ENCODE assay signal across 8 mouse cellular contexts in genomic region chr14:59440558-59441471, GRCm38 (mm10). TPM values are rescaled to one million over a fixed set of nuclear protein-coding genes. Genes with fewer than 3 reads are reported as not detected.
DNase-seq lines count a peak whose midpoint lies in the region; ATAC-seq and TF ChIP-seq lines count a peak whose summit lies in the region.

TSS of gene Setdb2 (minus strand) at chr14:59440884.
TSS of gene Cab39l (plus strand) at chr14:59440972.

- H3K4me2 ChIP-seq in forebrain, postnatal 0 days (ENCODE audit: low read depth), result peak within 1 kb of the TSS; percentile 77
- H3K4me2 ChIP-seq in lung, embryonic 16.5 days (ENCODE audit: low read depth, low read length), result peak within 1 kb of the TSS; percentile 80

- DNase-seq in MEL (ENCODE audit: low read depth, low spot score), result peak; percentile 96
- peak; percentile 93 to 94 for DNase-seq in cerebellum, adult 2 months
- peak; percentile 94 for DNase-seq in forebrain, postnatal 0 days
- DNase-seq in layer of hippocampus, adult 9-10 months (ENCODE audit: low spot score), result peak; percentile 87
- peak; percentile 82 for DNase-seq in ovary, postnatal 10 days (ENCODE audit: low spot score)
- DNase-seq in thymus, postnatal 10 days (ENCODE audit: low spot score in 2 of 2), result peak; percentile 94 to 95

- H3K9me3 ChIP-seq in MEL (replicated peaks; ENCODE audit: insufficient read depth, low read length), result no peaks in the 10 kb centered on the region
- H3K9me3 ChIP-seq in forebrain, postnatal 0 days (ENCODE audit: low read length), result no peaks in the 10 kb centered on the region
- H3K9me3 ChIP-seq in lung, embryonic 16.5 days (ENCODE audit: control insufficient read depth, low read length), result no peaks in the 10 kb centered on the region

- peak within 1 kb of the TSS; percentile 94 for H3K9ac ChIP-seq in MEL (ENCODE audit: control insufficient read depth, low read depth, low read length, poor library complexity, severe bottlenecking)
- peak within 1 kb of the TSS; percentile 66 for H3K9ac ChIP-seq in forebrain, postnatal 0 days
- H3K9ac ChIP-seq in lung, embryonic 16.5 days (ENCODE audit: low read length), result peak within 1 kb of the TSS; percentile 91

- peak within 1 kb of the TSS; percentile 89 for H3K27ac ChIP-seq in MEL (ENCODE audit: control insufficient read depth, low read depth, low read length)
- peak within 1 kb of the TSS; percentile 6 for H3K27ac ChIP-seq in cerebellum, adult 2 months (ENCODE audit: insufficient read depth, low read length)
- H3K27ac ChIP-seq in forebrain, postnatal 0 days (ENCODE audit: low read depth, low read length), result peak within 1 kb of the TSS; percentile 54
- H3K27ac ChIP-seq in lung, embryonic 16.5 days (ENCODE audit: low read length), result peak within 1 kb of the TSS; percentile 84

- H3K79me2 ChIP-seq in MEL (ENCODE audit: control insufficient read depth, insufficient read depth, low read length, poor library complexity), result peaks cover 26% of the 10 kb centered on the region

- peak; percentile 100 for ATAC-seq in forebrain, postnatal 0 days
- peak; percentile 98 to 99 for ATAC-seq in hematopoietic stem cell, adult 5-6 weeks (replicated peaks in 1 of 2; ENCODE audit: insufficient read depth in 1 of 2, low FRiP score in 2 of 2, low TSS enrichment in 1 of 2, low read depth in 1 of 2, poor library complexity in 2 of 2, severe bottlenecking in 2 of 2)
- ATAC-seq in lung, embryonic 16.5 days (ENCODE audit: low read depth), result peak; percentile 100

- TF ChIP-seq RAD21 in MEL (IDR thresholded peaks at IDR 0.05; ENCODE audit: low read depth, low read length), result no peak

- TF ChIP-seq CTCF in MEL (IDR thresholded peaks at IDR 0.05 in 2 of 3, conservative IDR thresholded peaks at IDR 0.05 in 1 of 3; ENCODE audit: control insufficient read depth in 1 of 3, insufficient read depth in 1 of 3, low read depth in 2 of 3, low read length in 3 of 3, poor library complexity in 1 of 3, severe bottlenecking in 1 of 3), result no peak
- no peak for TF ChIP-seq CTCF in cerebellum, adult 2 months (IDR thresholded peaks at IDR 0.05; ENCODE audit: borderline replicate concordance, insufficient read depth, low read depth, low read length)
- peak; percentile 58 for TF ChIP-seq CTCF in forebrain, postnatal 0 days (IDR thresholded peaks at IDR 0.05; ENCODE audit: low read depth)

- TF ChIP-seq POLR2A in MEL (IDR thresholded peaks at IDR 0.05; ENCODE audit: control insufficient read depth in 1 of 2, insufficient read depth in 1 of 2, low read depth in 1 of 2, low read length in 2 of 2, poor library complexity in 1 of 2), result peak; percentile 86 to 94
- TF ChIP-seq POLR2A in cerebellum, adult 2 months (IDR thresholded peaks at IDR 0.05; ENCODE audit: borderline replicate concordance, insufficient read depth, low read length), result peak; percentile 81; the same call in 1 of the 2 replicates

- peaks cover 9 to 12% of the 10 kb centered on the region in 2 experiments for H3K4me1 ChIP-seq in MEL (ENCODE audit: control insufficient read depth in 1 of 2, insufficient read depth in 2 of 2, low read length in 2 of 2)
- peaks cover 3% of the 10 kb centered on the region; the same call in 1 of the 2 replicates for H3K4me1 ChIP-seq in cerebellum, adult 2 months (ENCODE audit: control insufficient read depth, insufficient read depth, low read length)
- H3K4me1 ChIP-seq in forebrain, postnatal 0 days (ENCODE audit: insufficient read depth), result no peaks in the 10 kb centered on the region
- H3K4me1 ChIP-seq in lung, embryonic 16.5 days (replicated peaks; ENCODE audit: control insufficient read depth, insufficient read depth, low read length), result peaks cover 3% of the 10 kb centered on the region; the same call in 1 of the 2 replicates

- peak within 1 kb of the TSS; percentile 87 to 91 for H3K4me3 ChIP-seq in MEL (ENCODE audit: control insufficient read depth in 1 of 2, insufficient read depth in 1 of 2, low read depth in 2 of 2, low read length in 2 of 2)
- H3K4me3 ChIP-seq in cerebellum, adult 2 months (replicated peaks; ENCODE audit: insufficient read depth, low read depth, low read length), result peak within 1 kb of the TSS; percentile 91
- H3K4me3 ChIP-seq in forebrain, postnatal 0 days (ENCODE audit: low read depth, low read length), result peak within 1 kb of the TSS; percentile 88
- peak within 1 kb of the TSS; percentile 93 for H3K4me3 ChIP-seq in lung, embryonic 16.5 days (ENCODE audit: low read length)

- under 1% methylated on average over 66 of the region's 66 CpGs for WGBS in cerebellum, adult 2 months
- WGBS in forebrain, postnatal 0 days, result under 1% methylated on average over 64 of the region's 66 CpGs
- WGBS in lung, embryonic 16.5 days, result under 1% methylated on average over 62 of the region's 66 CpGs

- H3K27me3 ChIP-seq in MEL (ENCODE audit: control insufficient read depth in 1 of 2, insufficient read depth in 2 of 2, low read length in 2 of 2), result no peaks in the 10 kb centered on the region
- H3K27me3 ChIP-seq in cerebellum, adult 2 months (ENCODE audit: control insufficient read depth, insufficient read depth, low read length), result no peaks in the 10 kb centered on the region
- H3K27me3 ChIP-seq in forebrain, postnatal 0 days (ENCODE audit: insufficient read depth, low read length), result no peaks in the 10 kb centered on the region
- H3K27me3 ChIP-seq in lung, embryonic 16.5 days (ENCODE audit: control insufficient read depth, insufficient read depth, low read depth, low read length), result no peaks in the 10 kb centered on the region

- peaks cover 0 to 25% of the 10 kb centered on the region in 2 experiments; a peak in 3 of 4 replicates for H3K36me3 ChIP-seq in MEL (ENCODE audit: control insufficient read depth in 1 of 2, insufficient read depth in 2 of 2, low read length in 2 of 2)
- H3K36me3 ChIP-seq in forebrain, postnatal 0 days (ENCODE audit: insufficient read depth), result no peaks in the 10 kb centered on the region
- no peaks in the 10 kb centered on the region for H3K36me3 ChIP-seq in lung, embryonic 16.5 days (ENCODE audit: control insufficient read depth, insufficient read depth, low read length)

- 0 out of 4 replicates have a peak, but pooled peaks of 1 of the 2 experiments have one; percentile 18 for TF ChIP-seq EP300 in MEL (IDR thresholded peaks at IDR 0.05; ENCODE audit: low read depth in 1 of 2, low read length in 2 of 2)

TF ChIP-seq in MEL, 35 proteins besides CTCF, POLR2A, EP300 and RAD21 (continues in another document):
- TF ChIP-seq CHD2 (IDR thresholded peaks at IDR 0.05; ENCODE audit: low read length) (peak; percentile 81), MAX (IDR thresholded peaks at IDR 0.05; ENCODE audit: low read length) (peak; percentile 66; the same call in 1 of the 2 replicates), USF1 (IDR thresholded peaks at IDR 0.05; ENCODE audit: low read depth, low read length) (no peak), BHLHE40 (IDR thresholded peaks at IDR 0.05; ENCODE audit: borderline replicate concordance, low read depth, low read length) (no peak), JUND (IDR thresholded peaks at IDR 0.05; ENCODE audit: low read depth, low read length) (no peak), POLR2AphosphoS5 (IDR thresholded peaks at IDR 0.05; ENCODE audit: borderline replicate concordance, low read depth, low read length) (no peak), HCFC1 (IDR thresholded peaks at IDR 0.05; ENCODE audit: low read depth, low read length) (peak; percentile 81), POLR2AphosphoS2 (IDR thresholded peaks at IDR 0.05; ENCODE audit: low read length) (peak; percentile 90), GATA1 (IDR thresholded peaks at IDR 0.05; ENCODE audit: low read depth, low read length) (no peak), MAZ (IDR thresholded peaks at IDR 0.05; ENCODE audit: low read depth, low read length) (peak; percentile 50; the same call in 1 of the 2 replicates), ZKSCAN1 (IDR thresholded peaks at IDR 0.05; ENCODE audit: low read depth, low read length) (no peak), TCF12 (IDR thresholded peaks at IDR 0.05; ENCODE audit: low read depth, low read length) (peak; percentile 54; the same call in 1 of the 2 replicates), MYC (IDR thresholded peaks at IDR 0.05; ENCODE audit: low read depth, low read length) (no peak), MYB (IDR thresholded peaks at IDR 0.05; ENCODE audit: low read depth, low read length) (no peak), CHD1 (IDR thresholded peaks at IDR 0.05; ENCODE audit: low read depth, low read length) (no peak), ETS1 (IDR thresholded peaks at IDR 0.05; ENCODE audit: low read depth, low read length) (0 out of 2 replicates have a peak, but pooled peaks have one; percentile 8), ZC3H11A (IDR thresholded peaks at IDR 0.05; ENCODE audit: low read depth, low read length) (no peak), E2F4 (IDR thresholded peaks at IDR 0.05; ENCODE audit: borderline replicate concordance, low read depth, low read length) (peak; percentile 76; the same call in 1 of the 2 replicates), GABPA (IDR thresholded peaks at IDR 0.05; ENCODE audit: low read depth, low read length) (no peak), ZNF384 (IDR thresholded peaks at IDR 0.05; ENCODE audit: low read depth, low read length) (no peak; the same call in 1 of the 2 replicates), NRF1 (IDR thresholded peaks at IDR 0.05; ENCODE audit: insufficient read depth, low read depth, low read length, poor library complexity, severe bottlenecking) (no peak), KAT2A (conservative IDR thresholded peaks at IDR 0.05; ENCODE audit: low read depth, low read length) (no peak; the same call in 1 of the 2 replicates)

RNA-seq across cellular contexts. Expression of gene Setdb2, which starts in this region (rescaled TPM):
- total RNA-seq in MEL (2012; rRNA removed), result 18.3 and 20.2 TPM in 2 replicates
- 10 to 100 TPM in 1 of 2 experiments, not detected in 1; 10.8 TPM for polyA plus RNA-seq in MEL (2012; ENCODE audit: insufficient read depth in 1 of 2, insufficient read length in 2 of 2, low read depth in 1 of 2, low replicate concordance in 2 of 2, missing spikeins in 1 of 2)
- polyA plus RNA-seq in cerebellum, adult 2 months (2012; rRNA removed), result 5.6 and 6.1 TPM in 2 replicates
- 4.9 and 7.9 TPM in 2 replicates for total RNA-seq in forebrain, postnatal 0 days (2014; rRNA removed)
- 4.8 and 5.2 TPM in 2 replicates for polyA plus RNA-seq in forebrain, postnatal 0 days (2015; fragmentation: Nextera tagmentation; extraction: Ambion mirVana)
- 22.6 and 25.7 TPM in 2 replicates for total RNA-seq in hematopoietic stem cell, adult 5-6 weeks (2017)
- polyA plus RNA-seq in lung, embryonic 16.5 days (2015; fragmentation: Nextera tagmentation; extraction: Ambion mirVana), result 9.7 and 10.3 TPM in 2 replicates

RNA-seq across cellular contexts. Expression of gene Cab39l, which starts in this region (rescaled TPM):
- 22.6 and 24.2 TPM in 2 replicates for total RNA-seq in MEL (2012; rRNA removed)
- polyA plus RNA-seq in MEL (2012; ENCODE audit: insufficient read depth in 1 of 2, insufficient read length in 2 of 2, low read depth in 1 of 2, low replicate concordance in 2 of 2, missing spikeins in 1 of 2), result 10 to 100 TPM in 1 of 2 experiments, not detected in 1; 34.0 TPM
- 24.6 and 28.8 TPM in 2 replicates for polyA plus RNA-seq in cerebellum, adult 2 months (2012; rRNA removed)
- total RNA-seq in forebrain, postnatal 0 days (2014; rRNA removed), result 17.4 and 18.7 TPM in 2 replicates
- polyA plus RNA-seq in forebrain, postnatal 0 days (2015; fragmentation: Nextera tagmentation; extraction: Ambion mirVana), result 17.6 and 20.1 TPM in 2 replicates
- 29.5 and 36.4 TPM in 2 replicates for total RNA-seq in hematopoietic stem cell, adult 5-6 weeks (2017)
- 50.0 and 52.2 TPM in 2 replicates for polyA plus RNA-seq in lung, embryonic 16.5 days (2015; fragmentation: Nextera tagmentation; extraction: Ambion mirVana)

Comparison
In these comparisons a context has a peak if more than half of its experiments do, and no peak if none do; other contexts are left out.
1. Peak in every context shown above with its lines: DNase-seq, ATAC-seq, H3K4me3 ChIP-seq and H3K27ac ChIP-seq.
2. H3K27ac ChIP-seq: peak in every context shown above with its lines; median percentile 89 in MEL; 84 in lung, embryonic 16.5 days; 54 in forebrain, postnatal 0 days; 6 in cerebellum, adult 2 months.